Mouse (Mus musculus) liver, embryonic 13.5 days (tissue): ENCODE data around the gene Prex1. TPM values are rescaled to one million over a fixed set of nuclear protein-coding genes. Genes with fewer than 3 reads are reported as not detected.

ENCODE experiments used
- ATAC-seq: fragments of 200-750 bp; cut with Nextera tagmentation; 2 replicates; pipeline ENCODE4 v1.8.0; 2017; ENCODE audit warnings: low read depth, mild to moderate bottlenecking, moderate number of reproducible peaks, moderate library complexity
- DNase-seq: peaks from one replicate; pipeline ENCODE4 v3.0.0; 2022
- H3K27ac ChIP-seq: fragments of 300-500 bp; sonication (generic); 2 replicates; pipeline ENCODE4 v1.5.1; 2015; ENCODE audit warnings: moderate library complexity, mild to moderate bottlenecking, inconsistent platforms
- H3K27me3 ChIP-seq: fragments of 300-500 bp; sonication (generic); 2 replicates; pipeline ENCODE4 v1.6.1; 2015; ENCODE audit warnings: mild to moderate bottlenecking, inconsistent platforms
- H3K36me3 ChIP-seq: fragments of 300-500 bp; sonication (generic); 2 replicates; pipeline ENCODE4 v1.6.1; 2015; ENCODE audit warnings: mild to moderate bottlenecking, inconsistent platforms
- H3K4me1 ChIP-seq: fragments of 300-500 bp; sonication (generic); replicated peaks from 2 replicates; pipeline ENCODE4 v1.6.1; 2015; ENCODE audit warnings: inconsistent platforms
- H3K4me2 ChIP-seq: fragments of 300-500 bp; sonication (generic); 2 replicates; pipeline ENCODE4 v1.6.1; 2015; ENCODE audit warnings: inconsistent platforms, mild to moderate bottlenecking, moderate library complexity
- H3K4me3 ChIP-seq: fragments of 300-500 bp; sonication (generic); replicated peaks from 2 replicates; pipeline ENCODE4 v1.5.1; 2015; ENCODE audit warnings: mild to moderate bottlenecking, inconsistent platforms
- H3K9ac ChIP-seq: fragments of 300-500 bp; sonication (generic); 2 replicates; pipeline ENCODE4 v1.6.1; 2015; ENCODE audit warnings: mild to moderate bottlenecking, inconsistent platforms
- H3K9me3 ChIP-seq: fragments of 300-500 bp; sonication (generic); replicated peaks from 2 replicates; pipeline ENCODE4 v1.6.1; 2016; ENCODE audit warnings: inconsistent platforms
- WGBS: fragments of 180-500 bp; shearing (Covaris S2); methylation state at CpG from one replicate; pipeline ENCODE4 v1.1.7; 2015; ENCODE audit not compliant: insufficient replicate concordance; 5-methylcytosine and 5-hydroxymethylcytosine counted together
- polyA plus RNA-seq: library from polyadenylated mRNA; unstranded; fragments of >200 nt; fragmentation: Nextera tagmentation; extraction: Ambion mirVana; gene quantifications from 2 replicates; pipeline ENCODE4 v1.2.1, GENCODE M21; 2015

The Prex1 gene
- polyA plus RNA-seq, 1 experiment from 2014 or later: 9.1 TPM

- 83% methylated on average over 9 of the region's 9 CpGs for whole genome bisulfite sequencing
- no peak overlapping the region for H3K4me2 ChIP-seq
- no peak overlapping the region for H3K27ac ChIP-seq
- DNase-seq: no peak
- H3K4me3 ChIP-seq: no peak overlapping the region
- no peaks in the 10 kb centered on the region for H3K9me3 ChIP-seq
- no peaks in the 10 kb centered on the region for H3K27me3 ChIP-seq
- no peak overlapping the region for H3K9ac ChIP-seq
- peaks cover 13% of the 10 kb centered on the region; the same call in 1 of the 2 replicates for H3K4me1 ChIP-seq
- peaks cover 57% of the 10 kb centered on the region for H3K36me3 ChIP-seq
- no peak for ATAC-seq
These were observed 144.4 kb downstream of the Prex1 start for GRCm38 (mm10) chr2:166569182-166569581.

DNA sequence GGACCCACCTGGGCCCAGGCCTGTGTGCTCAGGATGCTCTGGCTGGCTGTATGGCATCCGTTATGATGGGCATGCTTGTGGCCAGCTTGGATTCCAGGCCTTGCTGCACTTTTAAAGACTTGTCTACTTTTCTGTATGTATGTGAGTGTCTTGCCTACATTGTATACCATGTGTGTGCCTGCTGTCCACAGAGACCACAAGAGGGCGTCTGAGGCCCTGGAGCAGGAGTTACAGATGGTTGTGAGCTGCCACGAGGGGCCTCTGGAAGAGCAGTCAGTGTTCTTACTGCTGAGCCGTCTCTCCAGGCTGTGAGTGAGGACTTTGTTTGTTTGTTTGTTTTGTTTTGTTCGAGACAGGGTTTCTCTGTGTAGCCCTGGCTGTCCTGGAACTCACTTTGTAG, 148.1 kb downstream of the Prex1 start:
- peaks cover 8% of the 10 kb centered on the region; the same call in 1 of the 2 replicates for H3K4me1 ChIP-seq
- 65% methylated on average over 5 of the region's 5 CpGs for WGBS
- peaks cover 34% of the 10 kb centered on the region for H3K36me3 ChIP-seq
- H3K27me3 ChIP-seq: no peaks in the 10 kb centered on the region
- DNase-seq (no peak), ATAC-seq (no peak)
- H3K9me3 ChIP-seq: no peaks in the 10 kb centered on the region
- no peak overlapping the region for H3K4me3 ChIP-seq
- H3K27ac ChIP-seq: no peak overlapping the region
- H3K9ac ChIP-seq: no peak overlapping the region
- H3K4me2 ChIP-seq: no peak overlapping the region

DNA sequence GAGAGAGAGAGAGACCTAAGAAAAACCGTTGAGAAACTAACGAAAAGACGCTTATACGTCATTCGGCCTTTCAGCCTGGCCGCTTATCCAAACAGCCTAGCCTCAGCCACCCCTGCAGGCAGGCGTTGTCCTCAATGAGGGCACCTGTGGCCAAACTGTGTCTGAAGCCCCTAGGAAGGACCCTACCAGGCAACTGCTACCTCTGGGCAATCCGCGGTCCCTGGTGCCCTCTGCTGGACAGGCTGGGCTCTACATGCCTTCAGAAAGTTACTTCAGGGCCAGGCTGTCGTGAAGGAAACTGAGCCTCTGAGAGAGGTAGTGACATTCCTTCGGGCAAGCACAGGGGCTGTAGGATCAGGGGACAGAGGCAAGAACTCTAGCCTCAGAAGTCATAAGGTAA, 149.2 kb downstream of the Prex1 start:
- Histone ChIP-seq H3K9me3 (no peaks in the 10 kb centered on the region), H3K27ac (no peak overlapping the region), H3K27me3 (no peaks in the 10 kb centered on the region), H3K4me1 (peaks cover 8% of the 10 kb centered on the region), H3K9ac (no peak overlapping the region; the same call in 1 of the 2 replicates), H3K4me3 (peak overlapping the region; percentile 25; the same call in 1 of the 2 replicates), H3K4me2 (peak overlapping the region; percentile 59), H3K36me3 (peaks cover 28% of the 10 kb centered on the region)
- peak; percentile 35; the same call in 1 of the 2 replicates for ATAC-seq
- peak; percentile 46 for DNase-seq
- WGBS: 8% methylated on average over 11 of the region's 11 CpGs

GRCm38 (mm10) chr2:166563890-166564289, 149.7 kb downstream of the Prex1 start:
- Histone ChIP-seq H3K9ac (no peak overlapping the region; the same call in 1 of the 2 replicates), H3K36me3 (peaks cover 23% of the 10 kb centered on the region), H3K4me3 (no peak overlapping the region), H3K9me3 (no peaks in the 10 kb centered on the region), H3K27ac (no peak overlapping the region), H3K4me1 (peaks cover 8% of the 10 kb centered on the region), H3K27me3 (no peaks in the 10 kb centered on the region), H3K4me2 (peak overlapping the region; percentile 59)
- DNase-seq (peak; percentile 66), ATAC-seq (no peak; the same call in 1 of the 2 replicates)
- 9% methylated on average over 6 of the region's 6 CpGs for WGBS

DNA sequence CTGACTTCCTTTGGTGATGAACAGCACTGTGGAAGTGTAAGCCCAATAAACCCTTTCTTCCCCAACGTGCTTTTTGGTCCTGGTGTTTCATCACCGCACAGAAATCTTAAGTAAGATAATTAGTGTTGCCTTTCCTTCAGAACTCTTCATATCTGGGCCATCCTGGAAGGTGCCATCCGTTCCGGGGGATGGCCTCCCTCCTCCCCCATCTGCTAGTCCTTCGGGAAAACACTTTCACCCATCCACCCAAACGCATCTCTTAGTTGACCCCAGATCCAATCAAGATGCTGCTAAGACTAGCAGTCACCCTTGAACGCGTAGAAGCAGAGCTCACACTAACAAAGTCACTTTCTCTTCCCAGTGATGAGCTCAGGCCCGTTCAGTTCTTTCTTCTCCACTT, 150.6 kb downstream of the Prex1 start:
- H3K9me3 ChIP-seq: no peaks in the 10 kb centered on the region
- no peak overlapping the region for H3K9ac ChIP-seq
- DNase-seq (no peak), ATAC-seq (no peak)
- H3K27ac ChIP-seq: no peak overlapping the region
- WGBS: 69% methylated on average over 9 of the region's 9 CpGs
- no peaks in the 10 kb centered on the region for H3K27me3 ChIP-seq
- peaks cover 15% of the 10 kb centered on the region for H3K36me3 ChIP-seq
- H3K4me1 ChIP-seq: peaks cover 8% of the 10 kb centered on the region
- H3K4me3 ChIP-seq: no peak overlapping the region
- H3K4me2 ChIP-seq: no peak overlapping the region

GRCm38 (mm10) chr2:166561781-166562180, 151.9 kb downstream of the Prex1 start:
- Histone ChIP-seq H3K4me1 (peaks cover 8% of the 10 kb centered on the region), H3K4me2 (no peak overlapping the region), H3K36me3 (0 out of 2 replicates have a peak, but pooled peaks cover 4% of the 10 kb centered on the region), H3K9ac (no peak overlapping the region), H3K27me3 (no peaks in the 10 kb centered on the region), H3K4me3 (no peak overlapping the region), H3K27ac (no peak overlapping the region), H3K9me3 (no peaks in the 10 kb centered on the region)
- 30% methylated on average over 7 of the region's 7 CpGs for WGBS
- no peak for DNase-seq
- no peak for ATAC-seq

DNA sequence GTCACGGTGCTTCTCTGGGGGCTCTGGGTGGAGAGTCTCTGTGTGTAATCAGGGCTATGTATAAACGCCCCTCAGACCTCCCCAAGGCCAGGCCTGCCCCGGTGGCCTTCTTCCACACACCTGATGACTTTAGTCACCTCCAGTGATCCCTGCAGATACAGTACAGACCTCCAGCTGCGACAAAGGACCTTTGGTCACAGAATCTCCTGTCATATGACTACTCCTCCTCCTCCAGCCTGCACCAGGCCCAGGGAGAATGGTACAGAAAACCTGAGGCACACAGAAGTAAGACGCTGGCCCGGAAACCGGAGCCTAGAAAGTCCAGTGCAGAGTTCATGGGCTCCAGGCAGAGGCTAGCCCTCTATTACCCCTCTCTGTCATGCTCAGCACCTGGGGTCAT, 152.8 kb downstream of the Prex1 start:
- Histone ChIP-seq H3K27me3 (no peaks in the 10 kb centered on the region), H3K36me3 (0 out of 2 replicates have a peak, but pooled peaks cover 4% of the 10 kb centered on the region), H3K4me2 (no peak overlapping the region), H3K4me3 (no peak overlapping the region), H3K27ac (no peak overlapping the region), H3K9me3 (no peaks in the 10 kb centered on the region), H3K9ac (no peak overlapping the region), H3K4me1 (peaks cover 8% of the 10 kb centered on the region)
- DNase-seq: no peak
- 79% methylated on average over 7 of the region's 7 CpGs for WGBS
- no peak for ATAC-seq

- H3K4me1 ChIP-seq: peaks cover 6% of the 10 kb centered on the region
- no peak for ATAC-seq
- no peak overlapping the region for H3K9ac ChIP-seq
- no peak for DNase-seq
- H3K27ac ChIP-seq: no peak overlapping the region
- H3K27me3 ChIP-seq: no peaks in the 10 kb centered on the region
- 39% methylated on average over 10 of the region's 10 CpGs for WGBS
- no peaks in the 10 kb centered on the region for H3K9me3 ChIP-seq
- no peak overlapping the region for H3K4me2 ChIP-seq
- H3K36me3 ChIP-seq: no peaks in the 10 kb centered on the region
- no peak overlapping the region for H3K4me3 ChIP-seq
These were observed 154.1 kb downstream of the Prex1 start for GRCm38 (mm10) chr2:166559531-166559930.

DNA sequence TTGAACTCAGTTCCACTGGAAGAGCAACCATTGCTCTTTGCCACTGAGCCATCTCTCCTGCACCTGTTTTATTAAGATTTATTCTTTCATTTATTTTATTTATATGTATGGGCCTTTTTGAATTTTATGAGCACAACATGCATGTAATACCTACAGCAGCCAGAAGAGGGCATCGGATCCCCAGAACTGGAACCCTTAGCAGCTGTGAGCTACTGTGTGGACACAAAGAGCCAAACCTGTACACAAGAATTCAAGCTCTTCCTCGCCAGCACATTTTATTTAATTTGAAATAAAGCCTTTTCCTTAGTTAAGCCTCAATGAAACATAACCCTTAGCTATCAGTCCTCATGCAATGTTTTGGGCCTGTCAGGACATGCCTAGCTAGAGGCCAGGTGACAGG, 158.1 kb downstream of the Prex1 start:
- H3K36me3 ChIP-seq: no peaks in the 10 kb centered on the region
- H3K9ac ChIP-seq: no peak overlapping the region
- peaks cover 19% of the 10 kb centered on the region for H3K4me1 ChIP-seq
- H3K27me3 ChIP-seq: no peaks in the 10 kb centered on the region
- no peak overlapping the region for H3K27ac ChIP-seq
- H3K4me2 ChIP-seq: no peak overlapping the region
- H3K4me3 ChIP-seq: no peak overlapping the region
- H3K9me3 ChIP-seq: no peaks in the 10 kb centered on the region
- DNase-seq (peak; percentile 32), ATAC-seq (no peak)
- 27% methylated on average over 2 of the region's 2 CpGs for WGBS

DNA sequence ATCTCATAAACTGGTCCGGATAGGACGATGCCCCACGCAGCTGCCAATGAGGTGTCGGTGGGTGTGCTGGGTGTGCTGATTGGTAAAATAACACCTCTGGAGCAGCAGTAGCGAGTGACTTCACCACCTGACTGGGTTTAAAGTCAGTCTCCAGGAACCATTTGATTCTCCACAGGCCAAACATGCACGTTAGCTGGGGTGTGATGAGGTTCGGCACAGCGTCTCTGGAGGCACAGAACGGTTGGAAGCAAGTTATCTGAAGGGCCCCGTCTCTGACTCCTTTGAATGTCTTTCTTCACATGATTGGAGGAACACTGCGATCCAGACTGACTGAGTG, 159.5 kb downstream of the Prex1 start:
- Histone ChIP-seq H3K9me3 (no peaks in the 10 kb centered on the region), H3K4me1 (peaks cover 22% of the 10 kb centered on the region), H3K4me2 (peak overlapping the region; percentile 49), H3K27me3 (no peaks in the 10 kb centered on the region), H3K4me3 (no peak overlapping the region), H3K36me3 (no peaks in the 10 kb centered on the region), H3K9ac (no peak overlapping the region), H3K27ac (no peak overlapping the region)
- DNase-seq (no peak), ATAC-seq (no peak)
- 79% methylated on average over 11 of the region's 11 CpGs for WGBS

GRCm38 (mm10) chr2:166553502-166554168, 160.0 kb downstream of the Prex1 start:
- Histone ChIP-seq H3K27ac (no peak overlapping the region), H3K4me3 (0 out of 2 replicates have a peak overlapping the region, but pooled peaks have one; percentile 28), H3K9ac (no peak overlapping the region), H3K27me3 (no peaks in the 10 kb centered on the region), H3K9me3 (no peaks in the 10 kb centered on the region), H3K4me2 (peak overlapping the region; percentile 49), H3K36me3 (no peaks in the 10 kb centered on the region), H3K4me1 (peaks cover 22% of the 10 kb centered on the region)
- 20% methylated on average over 18 of the region's 18 CpGs for WGBS
- peak; percentile 68 for DNase-seq
- peak; percentile 80 for ATAC-seq

DNA sequence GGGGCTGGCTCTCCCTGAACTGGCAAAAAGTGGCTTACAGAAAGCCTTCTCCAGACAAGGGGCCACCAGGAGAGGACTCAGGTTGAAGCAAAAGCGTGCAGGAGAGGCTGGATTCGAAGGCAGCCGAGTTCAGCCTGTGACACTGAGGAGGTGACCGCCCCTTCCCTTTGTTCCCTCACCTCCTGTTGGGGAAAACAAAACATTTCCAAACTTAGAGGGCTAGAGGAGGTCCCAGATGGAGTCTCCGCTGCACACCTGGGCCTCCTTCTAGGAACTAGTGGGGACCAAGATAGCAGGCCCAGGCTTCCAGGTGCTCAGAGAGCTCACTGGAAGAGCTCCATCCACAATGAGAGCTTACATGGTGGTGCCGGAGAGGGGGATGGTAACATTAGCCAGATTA, 161.0 kb downstream of the Prex1 start:
- H3K4me1 ChIP-seq: peaks cover 22% of the 10 kb centered on the region
- no peaks in the 10 kb centered on the region for H3K27me3 ChIP-seq
- no peak overlapping the region for H3K9ac ChIP-seq
- H3K4me2 ChIP-seq: no peak overlapping the region
- WGBS: 63% methylated on average over 6 of the region's 6 CpGs
- H3K9me3 ChIP-seq: no peaks in the 10 kb centered on the region
- no peak for DNase-seq
- no peak overlapping the region for H3K27ac ChIP-seq
- H3K4me3 ChIP-seq: no peak overlapping the region
- ATAC-seq: no peak
- no peaks in the 10 kb centered on the region for H3K36me3 ChIP-seq
